Mouse (Mus musculus): ENCODE measurements around the gene Trim17. TPM values are rescaled to one million over a fixed set of nuclear protein-coding genes. Genes with fewer than 3 reads are reported as not detected.
"Not testable (repeated sequence)": the region's sequence is repeated elsewhere in the genome, so short reads cannot be mapped to it uniquely, and the experiment has no call there.

The Trim17 gene
- total and polyA plus RNA-seq, 3 experiments: 0.11 to 0.12 TPM; not detected in 1

DNA sequence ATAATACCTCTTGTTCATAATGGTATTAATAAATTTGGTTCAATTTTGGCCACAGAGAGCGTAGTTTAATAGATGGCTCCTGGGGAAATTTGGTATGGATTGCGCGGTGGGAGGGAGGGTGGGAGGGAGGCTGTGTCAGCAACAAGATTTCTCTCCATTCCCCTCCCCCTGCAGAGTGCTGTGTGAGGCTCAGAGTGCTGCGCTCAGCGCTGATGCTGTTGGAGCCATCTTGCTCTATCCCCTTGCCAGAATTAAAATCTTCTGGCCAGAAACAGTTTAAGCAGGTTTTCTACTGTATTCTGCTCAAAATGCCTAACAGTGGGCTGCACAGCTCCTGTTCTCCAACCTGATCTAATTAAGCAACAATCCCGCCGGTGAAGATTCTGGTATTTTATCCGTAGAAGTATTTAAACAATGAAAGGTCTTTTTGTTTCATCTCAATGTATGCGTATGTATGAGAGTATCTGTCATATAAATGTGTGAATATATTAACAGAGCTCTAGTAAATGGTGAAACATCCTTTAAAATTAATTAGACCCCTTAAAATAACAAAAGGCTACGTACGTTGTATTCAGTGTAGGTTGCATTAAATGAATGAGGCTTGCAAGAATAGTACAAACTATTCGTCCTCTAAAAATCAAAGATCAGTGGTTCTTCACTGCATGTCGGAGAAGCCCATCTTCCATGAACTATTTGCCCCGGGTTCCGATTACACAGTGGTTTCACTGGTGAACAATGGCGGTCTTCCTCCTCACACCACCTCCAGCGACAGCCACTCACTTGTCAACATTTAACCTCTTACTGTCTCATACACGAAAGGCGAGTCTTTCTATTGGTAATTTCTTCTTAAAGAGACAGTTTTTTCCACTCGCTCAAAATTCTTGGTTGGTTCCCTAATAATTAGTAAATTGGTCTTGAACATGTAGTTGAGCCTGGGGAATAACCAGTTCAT lies 4.7 kb upstream of the Trim17 start:
- ATAC-seq (ENCODE audit: extremely low read depth, insufficient number of reproducible peaks, low FRiP score, poor library complexity, severe bottlenecking) (no peak), DNase-seq (ENCODE audit: low spot score) (no peak)

DNA sequence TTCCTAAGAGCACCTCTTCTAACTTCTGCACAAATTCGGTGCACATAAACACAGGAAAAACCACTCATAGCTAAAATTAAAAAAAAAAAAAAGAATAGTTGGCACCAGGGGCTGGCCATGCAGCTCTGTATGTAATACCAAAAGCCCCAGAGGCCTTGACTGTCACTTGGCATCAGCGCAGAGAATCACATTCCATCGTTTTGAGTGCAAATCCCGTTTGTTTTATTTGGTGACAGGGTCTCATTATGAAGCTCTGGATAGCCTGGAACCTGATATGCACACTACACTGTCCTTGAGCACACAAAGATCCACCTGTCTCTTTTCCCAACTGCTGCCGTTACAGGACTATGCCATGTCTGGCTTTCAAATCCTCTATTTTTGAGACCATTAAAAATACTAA lies 3.3 kb upstream of the Trim17 start:
- Histone ChIP-seq H3K27me3 (ENCODE audit: insufficient read depth, low read length) (peaks cover 39% of the 10 kb centered on the region), H3K9me3 (replicated peaks) (no peaks in the 10 kb centered on the region), H3K4me1 (ENCODE audit: insufficient read depth, low read depth, low read length) (peaks cover 13% of the 10 kb centered on the region), H3K36me3 (replicated peaks) (no peaks in the 10 kb centered on the region), H3K4me3 (ENCODE audit: low read depth, low read length) (no peak overlapping the region)
- DNase-seq (ENCODE audit: low spot score) (no peak), ATAC-seq (ENCODE audit: extremely low read depth, insufficient number of reproducible peaks, low FRiP score, poor library complexity, severe bottlenecking) (no peak)
- no peak for TF ChIP-seq GATA1 (IDR thresholded peaks at IDR 0.05; ENCODE audit: borderline replicate concordance, low read length)
- no peak for TF ChIP-seq CTCF (IDR thresholded peaks at IDR 0.05; ENCODE audit: low read depth, low read length)
- no peak for TF ChIP-seq TAL1 (conservative IDR thresholded peaks at IDR 0.05; ENCODE audit: low read depth, low read length)
- TF ChIP-seq POLR2AphosphoS5 (IDR thresholded peaks at IDR 0.05; ENCODE audit: insufficient replicate concordance, low read depth, low read length): no peak
- TF ChIP-seq GATA2 (IDR thresholded peaks at IDR 0.05; ENCODE audit: borderline replicate concordance, low read depth, low read length): no peak

More for the DNA sequence above, 4.7 kb upstream of the Trim17 start:
- no peak for TF ChIP-seq TAL1 (conservative IDR thresholded peaks at IDR 0.05; ENCODE audit: low read depth, low read length)
- TF ChIP-seq POLR2AphosphoS5 (IDR thresholded peaks at IDR 0.05; ENCODE audit: insufficient replicate concordance, low read depth, low read length): no peak
- Histone ChIP-seq H3K27me3 (ENCODE audit: insufficient read depth, low read length) (peaks cover 52% of the 10 kb centered on the region), H3K4me3 (ENCODE audit: low read depth, low read length) (no peak overlapping the region), H3K36me3 (replicated peaks) (no peaks in the 10 kb centered on the region), H3K4me1 (ENCODE audit: insufficient read depth, low read depth, low read length) (peaks cover 13% of the 10 kb centered on the region), H3K9me3 (replicated peaks) (no peaks in the 10 kb centered on the region)

DNA sequence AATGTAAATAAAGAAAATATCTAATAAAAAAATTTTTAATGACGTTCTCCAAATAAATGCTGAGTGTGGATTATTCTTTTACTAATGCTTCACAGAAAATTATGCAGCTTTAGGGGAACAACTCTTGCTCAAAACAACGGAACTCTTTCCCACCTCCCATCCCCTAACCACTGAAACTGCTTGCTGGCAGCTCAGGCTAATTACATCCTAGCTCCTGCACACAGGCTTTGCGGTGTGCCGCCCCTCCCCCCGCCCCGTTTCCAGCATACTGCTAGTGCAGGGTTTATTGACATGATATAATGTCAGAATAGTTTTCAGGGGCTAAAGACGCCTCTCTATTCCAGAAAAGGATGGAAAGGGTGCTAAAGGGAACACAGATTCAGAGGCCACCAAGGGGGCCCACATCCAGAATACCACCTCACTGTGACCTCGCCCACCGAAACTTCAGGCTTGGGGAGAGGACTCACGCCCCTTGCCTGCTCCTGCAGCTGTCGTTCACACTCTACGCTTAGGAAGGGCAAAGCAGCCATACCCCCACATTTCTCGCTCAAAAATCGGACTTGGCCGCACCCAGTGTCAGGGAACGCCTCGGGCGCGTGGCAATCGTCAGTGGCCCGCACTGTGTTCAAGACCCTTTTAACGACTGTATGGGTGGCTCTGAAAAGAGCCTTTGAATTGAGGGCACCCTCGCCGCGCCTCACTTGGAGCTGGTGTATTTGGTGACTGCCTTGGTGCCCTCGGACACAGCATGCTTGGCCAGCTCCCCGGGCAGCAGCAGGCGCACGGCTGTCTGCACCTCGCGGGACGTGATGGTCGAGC lies 925 bp upstream of the Trim17 start:
- no peak for ATAC-seq (ENCODE audit: extremely low read depth, insufficient number of reproducible peaks, low FRiP score, poor library complexity, severe bottlenecking)

DNA sequence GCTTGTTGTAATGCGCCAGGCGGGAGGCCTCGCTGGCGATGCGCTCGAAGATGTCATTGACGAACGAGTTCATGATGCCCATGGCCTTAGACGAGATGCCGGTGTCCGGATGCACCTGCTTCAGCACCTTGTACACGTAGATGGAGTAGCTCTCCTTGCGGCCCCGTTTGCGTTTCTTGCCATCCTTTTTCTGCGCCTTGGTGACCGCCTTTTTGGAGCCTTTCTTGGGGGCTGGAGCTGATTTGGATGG lies 390 bp upstream of the Trim17 start:
- not testable (repeated sequence) for DNase-seq (ENCODE audit: low spot score); H3K9me3 ChIP-seq (replicated peaks); ATAC-seq (ENCODE audit: extremely low read depth, insufficient number of reproducible peaks, low FRiP score, poor library complexity, severe bottlenecking)
- Histone ChIP-seq H3K27me3 (ENCODE audit: insufficient read depth, low read length) (peaks cover 19% of the 10 kb centered on the region), H3K36me3 (replicated peaks) (peaks cover 19% of the 10 kb centered on the region), H3K4me3 (ENCODE audit: low read depth, low read length) (peak overlapping the region; percentile 72; the same call in 1 of the 2 replicates), H3K4me1 (ENCODE audit: insufficient read depth, low read depth, low read length) (peaks cover 33% of the 10 kb centered on the region)

More for the DNA sequence above, 925 bp upstream of the Trim17 start:
- peaks cover 32% of the 10 kb centered on the region for H3K4me1 ChIP-seq (ENCODE audit: insufficient read depth, low read depth, low read length)
- H3K27me3 ChIP-seq (ENCODE audit: insufficient read depth, low read length): peaks cover 24% of the 10 kb centered on the region
- H3K36me3 ChIP-seq (replicated peaks): peaks cover 17% of the 10 kb centered on the region
- H3K9me3 ChIP-seq (replicated peaks): no peaks in the 10 kb centered on the region
- no peak for DNase-seq (ENCODE audit: low spot score)
- no peak for TF ChIP-seq GATA2 (IDR thresholded peaks at IDR 0.05; ENCODE audit: borderline replicate concordance, low read depth, low read length)
- TF ChIP-seq GATA1 (IDR thresholded peaks at IDR 0.05; ENCODE audit: borderline replicate concordance, low read length): no peak
- no peak for TF ChIP-seq POLR2AphosphoS5 (IDR thresholded peaks at IDR 0.05; ENCODE audit: insufficient replicate concordance, low read depth, low read length)
- TF ChIP-seq CTCF (IDR thresholded peaks at IDR 0.05; ENCODE audit: low read depth, low read length): no peak
- no peak for TF ChIP-seq TAL1 (conservative IDR thresholded peaks at IDR 0.05; ENCODE audit: low read depth, low read length)
- H3K4me3 ChIP-seq (ENCODE audit: low read depth, low read length): peak overlapping the region; percentile 70

DNA sequence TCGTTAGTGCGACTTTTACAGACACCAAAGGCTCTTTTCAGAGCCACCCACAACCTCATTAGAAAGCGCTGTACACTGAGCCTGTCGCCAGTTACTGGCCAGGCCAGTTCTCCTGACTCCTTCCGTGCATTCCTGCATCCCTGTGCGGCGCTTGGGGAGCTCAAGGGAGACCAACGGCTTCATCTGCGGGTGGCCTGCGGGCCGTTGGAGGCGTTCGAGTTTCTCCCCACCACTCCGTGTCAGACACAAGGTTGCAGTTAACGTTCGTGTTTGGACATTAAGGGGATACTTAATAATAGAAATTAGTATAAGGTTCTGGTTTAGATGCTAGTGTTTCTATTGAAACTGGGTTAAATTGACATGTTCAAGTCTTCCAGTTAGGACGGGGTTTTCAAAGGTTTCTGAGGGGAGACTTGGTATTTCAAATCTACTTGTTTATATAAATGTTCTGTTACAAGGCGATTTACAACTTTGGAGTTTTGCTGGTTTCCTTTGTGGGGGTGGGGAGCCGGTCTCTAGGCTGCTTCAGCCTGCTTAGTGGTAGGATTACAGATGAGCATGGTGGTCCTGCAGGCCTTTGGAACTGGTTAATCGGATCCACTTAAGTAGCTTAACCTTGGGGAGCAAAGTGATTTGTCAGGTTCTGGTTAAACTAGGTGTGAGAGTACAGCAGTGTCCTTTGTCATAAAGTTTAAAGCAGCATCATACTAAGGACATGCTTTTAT lies 820 bp downstream of the Trim17 start:
- H3K4me1 ChIP-seq (ENCODE audit: insufficient read depth, low read depth, low read length): peaks cover 36% of the 10 kb centered on the region
- peak overlapping the region; percentile 72 for H3K4me3 ChIP-seq (ENCODE audit: low read depth, low read length)
- ATAC-seq (ENCODE audit: extremely low read depth, insufficient number of reproducible peaks, low FRiP score, poor library complexity, severe bottlenecking) (no peak), DNase-seq (ENCODE audit: low spot score) (no peak)
- H3K36me3 ChIP-seq (replicated peaks): peaks cover 19% of the 10 kb centered on the region
- no peaks in the 10 kb centered on the region for H3K9me3 ChIP-seq (replicated peaks)
- no peak for TF ChIP-seq GATA2 (IDR thresholded peaks at IDR 0.05; ENCODE audit: borderline replicate concordance, low read depth, low read length)
- TF ChIP-seq POLR2AphosphoS5 (IDR thresholded peaks at IDR 0.05; ENCODE audit: insufficient replicate concordance, low read depth, low read length): peak; percentile 85; the same call in 1 of the 2 replicates
- peaks cover 9% of the 10 kb centered on the region for H3K27me3 ChIP-seq (ENCODE audit: insufficient read depth, low read length)

DNA sequence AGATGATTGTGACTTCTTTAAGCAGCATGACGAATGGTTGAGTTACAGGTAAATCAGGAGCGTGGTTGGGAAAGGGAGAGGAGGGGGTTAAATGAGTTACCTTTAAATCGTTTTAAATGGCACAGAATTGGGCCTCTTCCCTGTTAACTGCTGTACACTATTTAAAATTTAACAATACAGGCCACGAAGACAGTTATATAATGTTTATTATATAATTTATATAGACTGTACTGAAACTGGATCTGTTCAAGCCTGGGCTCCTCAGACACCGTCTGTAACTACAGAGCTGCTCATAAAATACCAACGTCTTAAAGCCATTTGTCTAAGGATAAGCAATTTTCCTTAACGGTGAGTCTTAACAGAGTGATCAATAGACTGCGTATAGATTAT lies 1.4 kb downstream of the Trim17 start:
- Histone ChIP-seq H3K27me3 (ENCODE audit: insufficient read depth, low read length) (peaks cover 7% of the 10 kb centered on the region), H3K9me3 (replicated peaks) (no peaks in the 10 kb centered on the region), H3K4me1 (ENCODE audit: insufficient read depth, low read depth, low read length) (peaks cover 36% of the 10 kb centered on the region), H3K36me3 (replicated peaks) (peaks cover 19% of the 10 kb centered on the region), H3K4me3 (ENCODE audit: low read depth, low read length) (peak overlapping the region; percentile 72)
- TF ChIP-seq CTCF (IDR thresholded peaks at IDR 0.05; ENCODE audit: low read depth, low read length): no peak
- TF ChIP-seq POLR2AphosphoS5 (IDR thresholded peaks at IDR 0.05; ENCODE audit: insufficient replicate concordance, low read depth, low read length): no peak
- no peak for TF ChIP-seq GATA2 (IDR thresholded peaks at IDR 0.05; ENCODE audit: borderline replicate concordance, low read depth, low read length)
- TF ChIP-seq GATA1 (IDR thresholded peaks at IDR 0.05; ENCODE audit: borderline replicate concordance, low read length): no peak
- TF ChIP-seq TAL1 (conservative IDR thresholded peaks at IDR 0.05; ENCODE audit: low read depth, low read length): no peak
- no peak for ATAC-seq (ENCODE audit: extremely low read depth, insufficient number of reproducible peaks, low FRiP score, poor library complexity, severe bottlenecking)
- no peak for DNase-seq (ENCODE audit: low spot score)
